Mouse (Mus musculus) cerebellum, adult 2 months (tissue): Measurements from ENCODE around the gene Tec. TPM values are rescaled to one million over a fixed set of nuclear protein-coding genes. Genes with fewer than 3 reads are reported as not detected.

ENCODE experiments used
- DNase-seq, 2 experiments: peaks; one replicate each; pipeline ENCODE4 v3.0.0; 2021
- H3K27ac ChIP-seq: fragments of 200-500 bp; 2 replicates; pipeline ENCODE4 v1.5.1; 2012; ENCODE audit warnings: low read length, control low read depth, inconsistent platforms; ENCODE audit not compliant: insufficient read depth
- H3K27me3 ChIP-seq: fragments of 200-500 bp; 2 replicates; pipeline ENCODE4 v1.6.1; 2012; ENCODE audit warnings: inconsistent platforms, mild to moderate bottlenecking, low read length, moderate library complexity; ENCODE audit not compliant: control insufficient read depth, insufficient read depth
- H3K4me1 ChIP-seq: fragments of 200-500 bp; 2 replicates; pipeline ENCODE4 v1.6.1; 2011; ENCODE audit warnings: low read length; ENCODE audit not compliant: control insufficient read depth, insufficient read depth
- H3K4me3 ChIP-seq: fragments of 200-500 bp; replicated peaks from 2 replicates; pipeline ENCODE3; 2011; ENCODE audit warnings: mild to moderate bottlenecking, low read depth, low read length, control low read depth; ENCODE audit not compliant: insufficient read depth
- CTCF ChIP-seq: fragments of 200-500 bp; IDR thresholded peaks from 2 replicates; pipeline ENCODE4 v1.5.1; 2011; ENCODE audit warnings: low read depth, mild to moderate bottlenecking, control low read depth, low read length, moderate library complexity, borderline replicate concordance; ENCODE audit not compliant: insufficient read depth
- POLR2A ChIP-seq: fragments of 200-500 bp; IDR thresholded peaks from 2 replicates; pipeline ENCODE4 v1.6.1; 2011; ENCODE audit warnings: low read length, control low read depth, borderline replicate concordance; ENCODE audit not compliant: insufficient read depth
- WGBS: fragments of 180-500 bp; shearing (Covaris S2); methylation state at CpG from one replicate; pipeline ENCODE4 v1.1.7; 2018; 5-methylcytosine and 5-hydroxymethylcytosine counted together
- polyA plus RNA-seq: library from polyadenylated mRNA; depleted of rRNA; stranded (reverse); fragments of >200 nt; gene quantifications from 2 replicates; pipeline ENCODE4 v1.2.3, GENCODE M21; 2012

Tec gene
- polyA plus RNA-seq, 1 experiment, result 1.8 TPM

GRCm38 (mm10) chr5:72783123-72783522 lies 85.2 kb downstream of the Tec start:
- H3K27ac ChIP-seq, result no peak overlapping the region
- TF ChIP-seq POLR2A, result no peak
- no peak for TF ChIP-seq CTCF
- no peaks in the 10 kb centered on the region for H3K4me1 ChIP-seq
- WGBS, result 46% methylated on average over 7 of the region's 7 CpGs
- DNase-seq, result no peak
- H3K27me3 ChIP-seq, result no peaks in the 10 kb centered on the region
- H3K4me3 ChIP-seq, result no peak overlapping the region

- TF ChIP-seq CTCF (no peak), POLR2A (no peak)
- Histone ChIP-seq H3K4me3 (no peak overlapping the region), H3K4me1 (no peaks in the 10 kb centered on the region), H3K27me3 (no peaks in the 10 kb centered on the region), H3K27ac (no peak overlapping the region)
- no peak for DNase-seq
- WGBS, result 86% methylated on average over 11 of the region's 11 CpGs
Observed at GRCm38 (mm10) chr5:72781776-72782175, 86.5 kb downstream of the Tec start.

- Histone ChIP-seq H3K4me1 (no peaks in the 10 kb centered on the region), H3K27ac (no peak overlapping the region), H3K27me3 (no peaks in the 10 kb centered on the region), H3K4me3 (no peak overlapping the region)
- no peak for TF ChIP-seq POLR2A
- TF ChIP-seq CTCF, result no peak
- 44% methylated on average over 2 of the region's 2 CpGs for WGBS
- DNase-seq, result no peak
Observed at GRCm38 (mm10) chr5:72776595-72776994, 91.7 kb downstream of the Tec start.

GRCm38 (mm10) chr5:72776127-72776526 lies 92.2 kb downstream of the Tec start:
- Histone ChIP-seq H3K27me3 (no peaks in the 10 kb centered on the region), H3K4me1 (no peaks in the 10 kb centered on the region), H3K4me3 (no peak overlapping the region), H3K27ac (no peak overlapping the region)
- TF ChIP-seq CTCF, result no peak
- TF ChIP-seq POLR2A, result no peak
- DNase-seq, result no peak
- 87% methylated on average over 2 of the region's 2 CpGs for WGBS

GRCm38 (mm10) chr5:72769841-72770240 lies 98.4 kb downstream of the Tec start:
- Histone ChIP-seq H3K4me3 (no peak overlapping the region), H3K4me1 (no peaks in the 10 kb centered on the region), H3K27ac (no peak overlapping the region), H3K27me3 (no peaks in the 10 kb centered on the region)
- DNase-seq, result no peak
- no peak for TF ChIP-seq POLR2A
- no peak for TF ChIP-seq CTCF
- WGBS, result 86% methylated on average over 6 of the region's 6 CpGs

GRCm38 (mm10) chr5:72763546-72763945 lies 104.7 kb downstream of the Tec start:
- Histone ChIP-seq H3K27me3 (no peaks in the 10 kb centered on the region), H3K4me1 (no peaks in the 10 kb centered on the region), H3K27ac (no peak overlapping the region), H3K4me3 (no peak overlapping the region)
- TF ChIP-seq POLR2A, result no peak
- TF ChIP-seq CTCF, result no peak
- 92% methylated on average over 5 of the region's 5 CpGs for WGBS
- DNase-seq, result no peak

GRCm38 (mm10) chr5:72763025-72763424 lies 105.3 kb downstream of the Tec start:
- WGBS, result 88% methylated on average over 3 of the region's 3 CpGs
- DNase-seq, result no peak
- no peak overlapping the region for H3K27ac ChIP-seq
- no peaks in the 10 kb centered on the region for H3K27me3 ChIP-seq
- no peak overlapping the region for H3K4me3 ChIP-seq
- TF ChIP-seq CTCF (no peak), POLR2A (no peak)
- no peaks in the 10 kb centered on the region for H3K4me1 ChIP-seq

- Histone ChIP-seq H3K27ac (no peak overlapping the region), H3K4me3 (no peak overlapping the region), H3K27me3 (no peaks in the 10 kb centered on the region), H3K4me1 (no peaks in the 10 kb centered on the region)
- no peak for TF ChIP-seq POLR2A
- TF ChIP-seq CTCF, result no peak
- DNase-seq, result no peak
- WGBS, result 38% methylated on average over 5 of the region's 5 CpGs
Observed at GRCm38 (mm10) chr5:72761758-72762157, 106.5 kb downstream of the Tec start.
